Mouse (Mus musculus) frontal cortex, adult (tissue): ENCODE data around the gene Gm9821.

Experiments
- ATAC-seq: cut with Nextera tagmentation; 2 replicates; pipeline ENCODE4 v1.9.2; 2017; ENCODE audit warnings: mild to moderate bottlenecking, moderate library complexity, mixed read lengths; ENCODE audit not compliant: low TSS enrichment

Gm9821 gene

DNA sequence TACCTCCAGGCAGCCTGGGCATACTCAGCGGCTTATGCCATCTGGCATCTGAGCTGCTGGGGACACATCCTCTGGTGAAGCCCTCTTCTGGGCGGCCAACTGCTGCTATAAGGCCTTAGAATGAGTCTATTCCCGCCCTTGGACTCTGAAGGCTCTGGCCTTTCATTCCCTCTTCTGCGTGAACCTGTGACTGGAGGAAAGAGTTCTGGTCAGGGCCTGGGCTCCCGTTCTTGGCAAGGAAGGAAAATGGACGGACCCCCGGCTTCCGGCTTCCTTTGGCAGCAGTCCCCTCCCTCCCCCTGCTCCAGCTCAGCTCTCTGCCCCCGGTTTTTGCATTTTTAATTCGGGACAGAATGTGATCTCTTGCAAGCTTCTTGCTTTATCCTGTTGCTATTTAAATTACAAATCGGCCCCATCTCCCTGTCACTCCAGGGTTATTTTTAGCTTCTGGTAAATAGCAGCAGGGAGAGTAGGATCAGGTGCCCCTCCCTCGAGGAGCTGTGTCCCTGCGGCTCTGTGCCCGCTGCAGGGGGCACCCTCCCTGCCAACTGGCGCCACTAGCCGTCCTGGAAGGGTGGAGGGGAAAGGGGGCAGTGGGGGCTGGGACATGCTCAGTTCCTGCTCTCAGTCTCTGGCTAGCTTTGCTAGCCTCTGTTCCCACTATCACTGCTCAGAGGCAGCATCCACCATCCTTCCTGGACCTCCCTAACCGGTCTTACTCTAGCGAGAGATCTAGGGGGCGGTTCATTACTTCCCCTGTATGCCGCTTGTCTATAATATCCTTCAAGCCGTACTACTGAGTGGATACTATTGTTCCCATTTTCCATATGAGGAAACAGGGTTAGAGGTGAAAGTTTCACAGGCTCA, 26.0 kb downstream of the Gm9821 start:
- ATAC-seq: peak; percentile 51

DNA sequence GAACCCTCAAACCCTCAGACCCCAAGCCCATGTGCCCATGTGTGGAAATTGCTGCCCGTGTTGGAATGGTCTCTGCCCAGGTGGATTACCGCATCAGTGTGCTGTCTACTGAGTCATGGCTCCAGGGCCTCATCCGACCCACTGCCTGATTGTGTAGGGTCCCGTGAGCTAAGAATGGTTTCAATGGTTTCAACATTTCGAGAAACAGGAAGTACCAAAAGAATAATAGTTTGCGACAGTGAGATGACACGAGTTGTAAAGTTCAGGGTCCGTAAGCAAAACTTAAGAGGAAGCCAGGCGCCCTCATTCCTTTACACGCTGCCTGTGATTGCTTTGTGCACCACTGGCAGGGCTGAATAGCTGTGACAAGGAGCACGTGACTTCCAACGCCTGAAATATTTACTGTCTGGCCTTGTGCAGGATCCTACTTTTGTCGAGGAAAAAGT, 26.6 kb downstream of the Gm9821 start:
- no peak for ATAC-seq

DNA sequence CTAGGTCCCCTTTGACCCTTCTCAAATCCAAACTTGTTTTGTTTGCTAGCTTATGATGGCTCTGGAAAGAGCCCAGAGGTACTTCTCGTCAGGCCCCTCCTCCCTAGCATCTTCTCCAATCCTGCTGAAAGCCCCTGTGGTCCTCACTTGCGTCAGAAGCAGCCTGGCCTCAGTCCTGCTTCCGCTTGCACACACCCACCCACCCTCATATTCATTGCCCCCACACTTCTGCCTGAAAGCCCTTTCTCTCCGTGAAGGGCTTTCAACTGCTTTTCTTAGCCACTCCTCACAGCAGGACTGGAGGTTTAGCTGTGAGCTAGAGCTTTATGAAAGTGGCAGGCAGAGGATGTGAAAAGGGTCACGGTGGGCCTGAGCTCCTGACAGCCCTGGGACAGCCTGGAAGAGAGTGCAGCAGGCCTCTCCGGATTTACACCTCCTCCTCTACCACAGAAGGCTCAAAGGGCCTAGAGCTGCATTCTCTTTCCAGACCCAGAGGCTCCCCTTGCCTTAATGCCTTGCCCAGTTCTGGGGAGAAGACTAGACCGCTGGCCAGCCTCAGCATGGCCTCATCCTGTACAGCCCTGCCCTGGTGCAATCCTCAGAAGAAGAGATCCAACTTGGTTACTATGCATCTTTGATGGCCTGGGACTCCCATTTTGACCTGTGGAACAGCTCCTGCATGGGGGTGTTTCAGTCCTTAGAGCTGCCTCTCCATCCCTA, 28.1 kb downstream of the Gm9821 start:
- peak; percentile 13; the same call in 1 of the 2 replicates for ATAC-seq

DNA sequence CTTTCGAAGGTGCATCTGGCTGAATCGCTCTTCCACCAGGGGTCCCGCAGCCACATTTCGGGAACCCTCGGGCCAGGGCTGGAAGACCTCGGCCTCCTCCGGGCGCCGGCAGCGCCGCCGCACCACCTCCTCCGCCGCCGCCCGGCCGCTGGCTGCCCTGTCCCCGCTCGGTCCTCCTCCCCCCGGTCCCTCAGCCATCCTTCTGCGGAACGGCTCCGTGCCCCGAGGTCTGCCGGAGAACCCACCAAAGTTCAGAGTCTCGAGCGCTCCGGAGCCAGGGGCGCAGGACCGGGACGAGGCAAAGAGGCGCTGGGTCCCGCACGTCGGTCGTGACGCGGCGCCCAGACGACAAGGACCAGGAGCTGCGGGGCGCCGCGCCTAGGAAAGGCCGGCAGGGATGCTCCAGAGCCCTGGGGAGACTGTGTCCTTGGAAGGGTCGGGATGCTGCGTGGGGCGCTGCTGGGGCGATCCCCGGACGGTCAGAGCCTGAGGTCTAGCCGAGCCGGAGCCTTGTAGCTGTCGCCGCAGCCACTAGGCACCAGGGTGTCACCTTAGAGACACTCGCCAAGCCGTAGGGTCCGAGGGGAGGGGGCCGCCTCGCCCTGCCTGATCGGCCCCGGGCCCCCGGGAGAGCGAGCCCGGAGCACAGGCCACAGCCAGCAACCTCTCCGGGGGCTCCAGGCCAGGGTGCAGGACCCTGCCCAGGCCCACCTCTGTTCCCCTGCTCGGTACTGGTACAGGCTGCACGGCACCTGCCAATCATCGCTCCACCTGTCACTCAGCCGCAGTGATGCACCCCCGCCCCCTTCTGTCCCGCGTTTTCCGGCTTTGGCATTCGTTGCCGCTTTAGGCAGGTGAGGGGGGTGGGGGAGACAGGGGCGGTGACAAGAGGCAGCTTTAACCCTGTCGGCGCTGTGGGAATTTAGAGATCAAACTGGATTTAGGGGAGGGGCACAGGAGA, 30.4 kb downstream of the Gm9821 start, which contains the start of gene Dgkz:
Dgkz (minus strand) TSS at position 284 of the 961 bp plus-strand sequence.
- no peak for ATAC-seq

DNA sequence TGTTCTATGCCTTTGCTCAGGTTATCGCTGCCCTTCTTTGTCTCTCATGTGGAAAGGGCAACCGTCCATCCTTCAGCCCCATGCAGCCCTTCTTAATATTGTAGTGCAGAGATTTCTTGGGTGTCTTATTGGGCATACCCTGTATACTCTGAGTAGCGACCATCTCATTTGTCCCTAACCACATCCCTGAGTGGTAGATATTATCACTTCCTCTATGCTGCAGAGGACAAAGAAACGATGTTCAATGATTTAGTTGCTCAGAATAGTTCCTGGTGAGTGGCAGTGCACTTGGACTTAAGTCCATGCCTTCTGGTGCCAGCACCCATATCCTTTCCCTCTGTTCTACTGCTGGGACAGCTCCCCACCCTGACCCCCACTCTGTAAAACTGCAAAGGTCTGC, 32.5 kb downstream of the Gm9821 start:
- ATAC-seq: no peak

DNA sequence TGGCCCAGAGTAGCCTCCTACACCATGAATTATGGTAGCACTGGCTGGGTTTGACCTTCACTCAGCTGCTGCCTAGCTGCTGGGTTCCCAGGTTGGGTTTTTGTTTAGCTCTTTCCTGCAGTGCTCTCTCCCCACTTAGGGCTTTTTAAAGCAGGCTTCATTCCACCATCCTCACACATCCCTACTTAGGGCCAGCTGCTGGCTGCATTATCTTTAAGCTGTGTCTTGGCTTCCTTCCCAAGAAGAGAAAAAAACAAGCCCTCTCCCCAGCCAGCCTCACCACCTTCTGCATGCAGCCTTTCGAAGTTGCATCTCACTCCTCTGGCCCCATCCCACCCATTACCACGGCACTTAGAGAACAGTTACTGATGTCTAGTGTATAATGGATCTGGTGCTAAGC, 33.0 kb downstream of the Gm9821 start:
- ATAC-seq: peak; percentile 47

DNA sequence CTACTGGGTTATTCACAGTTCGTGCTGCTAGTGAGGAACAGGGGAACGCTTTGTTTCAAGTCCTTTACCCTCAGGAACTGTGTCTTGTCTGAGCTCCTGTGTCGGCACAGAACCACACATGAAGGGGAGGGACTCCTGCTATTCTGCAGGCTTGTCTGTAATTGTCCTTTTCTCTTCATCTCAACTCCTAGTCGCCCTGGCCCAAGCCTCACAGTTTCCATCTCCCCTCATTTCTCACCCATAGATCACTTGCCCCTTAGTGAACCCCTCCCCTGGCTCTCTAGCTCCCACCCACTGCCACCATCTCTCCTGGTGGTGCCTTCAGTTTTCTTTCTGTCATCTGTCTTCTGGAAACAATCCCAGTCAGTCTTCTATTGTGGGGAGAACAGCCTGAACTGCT, 34.7 kb downstream of the Gm9821 start:
- no peak for ATAC-seq

DNA sequence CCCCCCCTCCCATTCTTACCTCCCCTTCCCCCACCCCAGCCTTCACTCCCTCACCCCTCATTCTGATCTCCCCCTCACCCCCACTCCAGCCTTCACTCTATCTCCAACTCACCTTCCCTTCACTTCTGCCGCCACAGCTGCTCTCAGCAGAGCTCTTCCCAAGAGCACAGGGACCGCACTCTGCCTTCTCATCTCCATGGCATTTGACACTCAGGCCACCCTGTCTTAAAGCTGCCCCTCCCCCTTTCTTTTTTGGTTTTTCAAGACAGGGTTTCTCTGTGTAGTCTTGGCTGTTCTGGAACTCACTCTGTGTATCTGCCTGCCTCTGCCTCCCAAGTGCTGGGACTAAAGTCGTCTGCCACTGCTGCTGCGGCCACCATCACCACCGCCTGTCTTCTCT, 35.3 kb downstream of the Gm9821 start:
- no peak for ATAC-seq

DNA sequence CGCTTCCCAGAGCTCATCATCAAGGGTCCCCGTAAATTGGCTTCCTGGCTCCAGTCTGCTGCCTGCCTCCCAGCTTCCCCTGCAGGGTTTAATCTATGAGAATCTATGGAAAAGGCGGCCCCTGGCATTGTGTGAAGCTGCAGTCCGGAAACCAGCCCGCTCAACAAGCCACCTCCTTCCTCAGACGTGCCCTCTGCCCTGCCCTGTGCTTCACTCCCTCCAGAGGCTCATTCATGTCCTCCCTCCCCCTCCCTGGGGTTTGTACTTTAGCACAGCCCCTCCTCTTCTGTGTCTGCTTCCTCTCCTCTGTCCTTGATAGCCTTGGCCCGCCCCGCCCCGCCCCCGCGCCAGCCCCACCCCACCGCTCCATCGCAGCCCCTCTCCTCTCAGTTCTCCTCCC, 38.9 kb downstream of the Gm9821 start:
- no peak for ATAC-seq

DNA sequence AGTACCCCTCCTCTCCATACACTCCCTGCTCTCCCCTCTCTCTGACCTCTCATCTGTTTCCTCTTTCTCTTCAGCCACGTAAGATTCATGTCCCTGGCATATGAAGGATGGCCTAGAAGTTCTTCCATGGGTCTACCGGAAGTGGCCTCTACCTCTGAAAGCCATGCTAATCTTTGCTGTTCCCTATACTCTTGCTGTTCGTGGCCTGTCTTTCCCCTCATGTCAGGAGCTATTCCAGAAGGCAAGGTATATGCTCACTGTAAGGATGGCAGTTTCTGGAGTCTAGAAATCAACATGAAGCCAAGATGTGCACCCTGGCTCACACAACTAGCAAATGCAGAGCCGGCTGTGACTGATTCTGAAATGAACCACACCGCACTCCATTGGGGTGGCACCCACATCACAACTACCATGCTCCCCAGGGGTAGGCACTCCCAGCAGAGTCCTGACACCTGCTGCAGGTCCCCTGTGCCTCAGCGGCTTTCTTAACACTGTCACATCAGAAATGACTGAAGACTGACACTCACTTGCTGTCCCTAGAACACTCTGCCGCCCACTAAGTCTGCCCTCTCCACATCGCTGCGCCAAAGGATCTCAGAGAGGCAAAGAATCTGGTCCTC, 39.5 kb downstream of the Gm9821 start:
- no peak for ATAC-seq

DNA sequence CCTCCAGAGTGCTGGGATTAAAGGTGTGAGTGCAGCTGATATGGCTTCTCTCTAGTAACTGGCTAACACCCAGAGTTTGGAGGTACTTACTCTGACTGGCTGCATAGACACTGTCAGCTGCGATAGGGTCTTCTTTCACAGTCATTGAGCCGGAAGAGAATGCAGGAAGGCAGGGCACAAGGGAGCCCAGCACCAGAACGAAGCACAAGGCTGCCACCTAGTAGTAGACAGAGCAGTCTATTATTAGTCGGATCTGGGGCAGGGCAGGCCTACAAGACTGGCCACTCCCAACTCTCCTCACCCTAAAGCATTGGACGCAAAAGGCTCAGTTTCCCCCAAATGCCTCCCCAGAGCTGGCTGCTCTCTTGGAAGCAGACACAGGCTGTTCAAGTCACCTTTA, 40.6 kb downstream of the Gm9821 start:
- ATAC-seq: peak; percentile 71

DNA sequence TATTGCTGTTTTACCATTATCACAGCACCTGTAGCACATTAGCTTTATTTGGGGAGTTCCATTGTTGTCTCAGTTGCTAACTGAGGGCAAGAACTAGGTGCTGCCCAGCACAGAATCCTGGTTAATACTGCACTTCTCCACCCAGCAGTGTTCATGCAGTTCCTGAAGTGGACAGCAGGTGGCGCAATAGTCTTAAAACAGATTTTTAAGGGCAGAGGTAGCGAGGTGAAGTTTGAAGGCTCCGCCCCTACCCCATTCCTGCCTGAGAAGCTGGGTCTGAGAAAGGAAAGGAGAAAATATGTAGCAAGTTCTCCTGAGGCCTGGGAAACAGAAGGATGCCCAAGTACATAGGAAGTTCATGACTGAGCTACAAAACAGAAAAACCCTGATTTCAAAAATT, 42.0 kb downstream of the Gm9821 start:
- ATAC-seq: peak; percentile 68

DNA sequence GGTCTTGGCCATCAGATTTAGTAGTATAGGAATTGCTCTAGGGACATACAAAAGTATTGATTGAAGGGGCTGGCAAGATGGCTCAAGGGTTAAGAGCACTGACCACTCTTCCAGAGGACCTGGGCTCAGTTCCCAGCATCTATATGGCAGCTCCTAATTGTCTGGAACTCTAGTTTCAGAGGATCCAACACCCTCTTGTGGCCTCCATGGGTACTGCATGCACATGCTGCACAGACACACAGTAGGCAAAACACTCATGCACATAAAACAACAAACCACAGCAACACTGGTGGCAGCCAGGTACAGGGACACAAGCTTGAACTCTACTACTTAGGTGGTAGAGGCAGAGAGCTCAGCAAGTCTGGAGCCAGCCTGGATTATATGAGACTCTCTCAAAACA, 44.2 kb downstream of the Gm9821 start:
- ATAC-seq: no peak

DNA sequence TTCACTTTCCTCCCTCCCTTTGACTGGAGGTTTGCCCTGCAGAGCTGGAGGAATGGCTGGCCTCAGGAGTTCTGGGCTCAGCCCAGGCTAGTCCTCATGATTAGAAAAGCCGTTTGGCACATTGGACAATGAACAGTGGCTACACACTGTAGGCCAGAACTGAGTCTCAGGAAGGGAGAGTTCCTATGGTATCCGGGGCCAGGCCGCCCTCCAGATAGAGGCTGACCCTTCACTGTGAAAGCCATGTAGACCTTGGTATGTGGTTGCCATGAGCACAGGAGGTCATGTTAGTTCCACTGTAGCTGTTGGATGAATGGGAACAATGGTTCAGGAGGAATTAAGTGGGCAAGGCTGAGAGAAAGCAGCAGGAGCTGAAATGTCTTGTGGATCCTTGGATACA, 47.9 kb downstream of the Gm9821 start:
- ATAC-seq: no peak

DNA sequence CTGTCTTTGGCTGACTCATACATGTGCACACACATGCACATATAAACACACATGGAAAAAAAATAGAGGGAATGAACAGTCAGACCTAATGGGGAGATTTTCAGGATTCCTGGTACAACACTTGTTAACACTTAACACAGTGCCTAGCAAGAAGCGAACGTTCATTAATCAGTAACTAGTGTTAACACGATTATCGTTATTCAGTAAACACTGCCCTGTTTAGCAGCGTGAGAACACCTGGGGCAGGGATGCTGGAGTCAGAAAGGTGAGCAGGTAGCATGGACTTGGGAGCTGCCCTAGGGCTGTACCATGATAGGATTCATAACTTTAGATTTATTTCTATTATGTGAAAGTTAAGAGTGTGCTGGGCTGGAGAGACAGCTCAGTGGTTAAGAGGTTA, 50.5 kb downstream of the Gm9821 start:
- ATAC-seq: no peak
